Mouse (Mus musculus): ENCODE data around the gene Rrp8. TPM values are rescaled to one million over a fixed set of nuclear protein-coding genes. Genes with fewer than 3 reads are reported as not detected.
A peak's percentile ranks its signal among the peaks of the same experiment; 100 is the strongest.

Rrp8 gene
- 10 to 100 TPM; 14.9 to 21.8 (median 19.9) TPM for polyA plus RNA-seq (2017; shearing (Covaris generic))

- ATAC-seq, result peak; percentile 41
These were observed at the start of gene Rrp8 for GRCm38 (mm10) chr7:105736911-105737521. Rrp8 (minus strand) TSS chr7:105737385.

GRCm38 (mm10) chr7:105786506-105787284 lies 49.5 kb upstream of the Rrp8 start:
- no peak for ATAC-seq

GRCm38 (mm10) chr7:105784556-105784955 lies 47.4 kb upstream of the Rrp8 start:
- no peak for ATAC-seq

GRCm38 (mm10) chr7:105783861-105784260 lies 46.7 kb upstream of the Rrp8 start:
- ATAC-seq, result no peak

- ATAC-seq, result peak; percentile 38
These were observed 41.5 kb upstream of the Rrp8 start for GRCm38 (mm10) chr7:105778553-105779265.

DNA sequence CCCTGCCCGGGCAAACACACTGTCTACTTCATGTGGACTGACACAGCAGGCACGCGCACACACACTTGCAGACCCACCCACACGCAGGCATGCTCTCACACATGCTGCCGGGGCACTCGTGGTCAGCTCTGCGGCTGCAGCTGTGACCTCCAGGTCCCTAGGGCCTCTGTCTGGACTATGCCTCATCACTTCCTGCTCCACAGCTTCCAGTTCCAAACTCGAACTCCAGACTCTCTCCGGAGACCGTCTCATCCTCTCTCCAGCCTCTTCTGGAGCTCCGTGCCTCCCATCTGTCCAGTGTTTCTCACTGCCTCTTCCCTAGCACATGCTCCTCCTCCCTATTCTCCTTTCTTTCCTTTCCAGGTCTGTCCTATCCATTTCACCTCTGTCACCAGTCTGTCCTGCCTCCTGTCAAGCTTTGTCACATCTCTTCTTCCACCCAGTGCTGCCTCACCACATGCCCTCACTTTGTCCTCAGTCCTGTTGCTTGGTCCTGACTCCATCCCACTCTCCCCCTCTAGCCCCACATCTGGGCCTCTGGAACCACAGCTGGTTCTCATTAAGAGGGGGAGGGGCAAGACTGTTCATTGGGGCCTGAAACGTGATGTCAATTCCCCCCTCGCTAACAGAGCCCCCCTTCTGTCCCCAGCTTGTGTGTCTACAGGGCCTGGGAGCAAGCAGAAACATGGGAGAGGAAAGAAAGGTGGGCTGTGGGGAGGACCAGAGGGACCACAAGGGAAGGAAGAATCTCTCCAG lies 40.8 kb upstream of the Rrp8 start:
- ATAC-seq, result no peak

GRCm38 (mm10) chr7:105777316-105777715 lies 40.1 kb upstream of the Rrp8 start:
- no peak for ATAC-seq

- no peak for ATAC-seq
These were observed 38.8 kb upstream of the Rrp8 start for GRCm38 (mm10) chr7:105776026-105776425.

DNA sequence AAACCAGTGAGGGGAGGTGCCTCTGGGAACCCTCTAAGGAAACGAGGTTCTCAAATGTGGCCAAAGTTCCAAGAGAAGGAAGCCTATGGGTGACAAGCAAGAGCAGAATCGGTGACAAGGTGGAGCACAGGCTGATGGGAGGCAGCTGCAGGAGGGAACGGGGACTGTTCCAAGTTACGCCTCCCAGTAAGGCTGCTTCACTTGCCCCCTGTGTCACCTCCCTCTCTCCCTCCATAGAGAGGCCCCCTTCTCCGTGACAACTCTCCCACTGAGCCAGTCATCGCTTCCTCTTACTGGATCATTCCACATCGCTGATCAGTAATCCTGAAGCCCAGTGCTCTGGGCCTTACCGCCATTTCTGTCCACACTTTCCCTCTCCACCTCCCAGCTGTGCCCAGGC lies 37.5 kb upstream of the Rrp8 start:
- no peak for ATAC-seq

DNA sequence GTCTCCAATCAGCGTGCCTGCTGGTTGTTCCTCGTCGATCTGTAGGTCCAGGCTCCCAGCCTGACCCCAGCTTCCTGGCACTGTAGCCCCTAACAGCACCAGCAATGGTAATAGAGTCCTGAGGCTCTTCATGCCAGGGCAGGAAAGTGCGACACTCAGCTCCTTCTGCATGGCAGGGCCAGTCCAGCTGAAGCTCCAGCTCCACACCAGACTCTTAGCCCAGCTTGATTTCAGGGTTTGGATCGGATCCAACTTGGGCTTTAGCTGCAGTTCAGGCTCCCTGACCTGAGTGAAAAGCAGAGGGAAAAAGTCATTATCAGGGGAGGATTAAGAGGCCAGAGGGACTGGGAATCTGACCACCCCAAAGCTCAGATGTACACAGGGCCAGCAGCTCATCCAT lies 35.9 kb upstream of the Rrp8 start:
- ATAC-seq, result no peak

- ATAC-seq, result no peak
These were observed 35.1 kb upstream of the Rrp8 start for GRCm38 (mm10) chr7:105772331-105772730.

DNA sequence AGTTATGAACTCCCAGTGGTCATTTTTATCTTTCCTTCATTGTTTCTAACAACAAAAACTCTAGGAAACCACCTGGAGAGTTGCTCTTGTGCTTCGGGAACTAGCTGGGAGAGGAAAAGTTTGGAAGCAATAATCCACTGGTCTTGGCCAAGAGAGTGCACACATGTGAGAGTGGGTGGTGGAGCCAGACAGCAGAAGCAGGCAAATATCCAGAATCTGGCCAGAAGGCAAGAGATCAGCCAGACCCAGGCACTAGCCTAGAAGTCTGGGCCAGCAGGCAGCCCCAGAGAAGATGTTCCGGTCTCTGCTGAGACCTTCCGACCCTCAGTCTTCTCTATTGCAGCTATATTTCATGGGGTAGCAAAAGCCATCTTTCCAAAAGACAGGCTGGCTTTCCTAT lies 32.8 kb upstream of the Rrp8 start:
- ATAC-seq, result no peak

DNA sequence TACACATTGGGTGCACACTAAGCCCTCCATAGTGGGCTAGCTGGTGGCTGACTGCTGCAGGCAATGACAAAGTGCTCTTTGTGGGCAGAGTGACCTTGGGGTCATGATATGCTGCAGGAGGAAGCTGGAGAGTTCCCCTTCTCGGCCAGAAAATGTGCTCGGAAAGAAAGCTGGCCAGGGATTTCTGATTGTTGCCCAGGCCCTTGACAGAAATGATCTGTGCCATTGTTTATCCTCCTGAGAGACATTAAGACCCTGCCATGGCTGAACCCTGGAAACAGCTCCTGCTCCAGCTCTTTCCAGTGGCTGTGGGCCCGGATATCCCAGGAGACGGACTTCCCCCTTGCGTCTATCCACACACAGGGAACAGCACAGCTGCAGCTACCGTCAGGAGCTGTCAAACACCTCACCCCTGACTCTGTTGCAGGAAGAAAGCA lies 30.6 kb upstream of the Rrp8 start:
- ATAC-seq, result no peak

- ATAC-seq, result no peak
These were observed 27.1 kb upstream of the Rrp8 start for GRCm38 (mm10) chr7:105764331-105764730.

GRCm38 (mm10) chr7:105762517-105763270 lies 25.5 kb upstream of the Rrp8 start:
- no peak for ATAC-seq

- no peak for ATAC-seq
These were observed 24.8 kb upstream of the Rrp8 start for GRCm38 (mm10) chr7:105761813-105762484.

GRCm38 (mm10) chr7:105753281-105753680 lies 16.1 kb upstream of the Rrp8 start:
- no peak for ATAC-seq

GRCm38 (mm10) chr7:105752716-105753115 lies 15.5 kb upstream of the Rrp8 start:
- ATAC-seq, result no peak

- peak; percentile 100 for ATAC-seq
These were observed 14.6 kb upstream of the Rrp8 start, which contains the start of gene Tpp1 for GRCm38 (mm10) chr7:105751491-105752433. Tpp1 (minus strand) TSS chr7:105752235.

- ATAC-seq, result no peak
These were observed 10.6 kb upstream of the Rrp8 start for GRCm38 (mm10) chr7:105747776-105748175.

All from inflammation-experienced regulatory T-cells, adult 6 months (primary cell).